Mouse (Mus musculus) intestine, embryonic 16.5 days (tissue): ENCODE results near the gene Cd200r2. TPM values are rescaled to one million over a fixed set of nuclear protein-coding genes. Genes with fewer than 3 reads are reported as not detected.
A peak's percentile ranks its signal among the peaks of the same experiment; 100 is the strongest.

Experiments
- ATAC-seq: fragments of 200-750 bp; cut with Nextera tagmentation; 2 replicates; pipeline ENCODE4 v1.8.0; 2017; ENCODE audit warnings: moderate TSS enrichment, moderate library complexity
- H3K27ac ChIP-seq: fragments of 300-500 bp; sonication (generic); 2 replicates; pipeline ENCODE4 v1.5.1; 2014; ENCODE audit warnings: mild to moderate bottlenecking, low read length
- H3K27me3 ChIP-seq: fragments of 300-500 bp; sonication (generic); replicated peaks from 2 replicates; pipeline ENCODE4 v1.6.1; 2014; ENCODE audit warnings: low read length, control low read depth, mixed read lengths; ENCODE audit not compliant: control insufficient read depth, insufficient read depth
- H3K36me3 ChIP-seq: fragments of 300-500 bp; sonication (generic); 2 replicates; pipeline ENCODE4 v1.6.1; 2014; ENCODE audit warnings: low read length, control low read depth; ENCODE audit not compliant: control insufficient read depth, insufficient read depth
- H3K4me1 ChIP-seq: fragments of 300-500 bp; sonication (generic); 2 replicates; pipeline ENCODE4 v1.6.1; 2014; ENCODE audit warnings: low read length, control low read depth, mixed read lengths; ENCODE audit not compliant: control insufficient read depth, insufficient read depth
- H3K4me2 ChIP-seq: fragments of 300-500 bp; sonication (generic); 2 replicates; pipeline ENCODE4 v1.6.1; 2014; ENCODE audit warnings: low read depth, low read length, control low read depth
- H3K4me3 ChIP-seq: fragments of 300-500 bp; sonication (generic); 2 replicates; pipeline ENCODE4 v1.5.1; 2014; ENCODE audit warnings: mild to moderate bottlenecking, low read length
- H3K9ac ChIP-seq: fragments of 300-500 bp; sonication (generic); 2 replicates; pipeline ENCODE4 v1.6.1; 2014; ENCODE audit warnings: low read depth, low read length
- H3K9me3 ChIP-seq: fragments of 300-500 bp; sonication (generic); 2 replicates; pipeline ENCODE4 v1.6.1; 2016; ENCODE audit warnings: low read length, control low read depth; ENCODE audit not compliant: control insufficient read depth
- WGBS: fragments of 180-500 bp; shearing (Covaris S2); extraction: QIAGEN DNeasy Blood & Tissue Kit; methylation state at CpG from one replicate; pipeline ENCODE4 v1.1.7; 2014; 5-methylcytosine and 5-hydroxymethylcytosine counted together
- polyA plus RNA-seq: library from polyadenylated mRNA; unstranded; fragments of >200 nt; fragmentation: Nextera tagmentation; extraction: Ambion mirVana; gene quantifications from 2 replicates; pipeline ENCODE4 v1.2.1, GENCODE M21; 2015

The Cd200r2 gene
- polyA plus RNA-seq, 1 experiment from 2014 or later = 0.57 TPM

DNA sequence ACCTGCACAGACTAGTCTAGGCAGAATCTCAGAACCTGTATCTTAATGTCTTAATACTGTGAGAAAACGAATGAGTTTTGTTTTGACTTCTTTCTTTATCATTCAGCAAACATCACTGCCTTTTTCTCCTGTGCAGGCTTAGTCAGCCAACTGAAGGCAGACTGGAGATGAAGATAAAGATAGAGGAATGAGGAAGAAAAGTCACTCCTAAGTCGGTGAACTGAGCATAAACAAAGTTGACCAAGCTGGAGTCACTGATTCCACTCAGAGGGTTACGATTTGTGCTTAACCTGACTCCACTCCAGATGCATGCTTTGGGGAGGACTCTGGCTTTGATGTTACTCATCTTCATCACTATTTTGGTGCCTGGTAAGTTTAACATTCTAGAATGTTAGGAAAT, 76.6 kb downstream of the Cd200r2 start, which contains the start of gene Cd200r3:
Cd200r3 (plus strand) TSS at position 211 of the 400 bp plus-strand sequence.
- Histone ChIP-seq H3K4me1 (no peaks in the 10 kb centered on the region), H3K27ac (no peak within 1 kb of the TSS), H3K36me3 (no peaks in the 10 kb centered on the region), H3K4me2 (no peak within 1 kb of the TSS), H3K9ac (no peak within 1 kb of the TSS), H3K27me3 (no peaks in the 10 kb centered on the region), H3K4me3 (no peak within 1 kb of the TSS), H3K9me3 (no peaks in the 10 kb centered on the region)
- ATAC-seq = no peak
- 66% methylated on average over 3 of the region's 3 CpGs for WGBS

- Histone ChIP-seq H3K4me1 (no peaks in the 10 kb centered on the region), H3K36me3 (no peaks in the 10 kb centered on the region), H3K4me2 (no peak overlapping the region), H3K9me3 (no peaks in the 10 kb centered on the region), H3K4me3 (no peak overlapping the region), H3K9ac (no peak overlapping the region), H3K27me3 (no peaks in the 10 kb centered on the region), H3K27ac (no peak overlapping the region)
- 59% methylated on average over 4 of the region's 4 CpGs for WGBS
- peak; percentile 38; the same call in 1 of the 2 replicates for ATAC-seq
Observed at GRCm38 (mm10) chr16:44951360-44952114, 84.6 kb downstream of the Cd200r2 start.

GRCm38 (mm10) chr16:44962296-44962695, 95.4 kb downstream of the Cd200r2 start:
- 87% methylated on average over 2 of the region's 2 CpGs for WGBS
- ATAC-seq = no peak

GRCm38 (mm10) chr16:44962777-44963176, 95.9 kb downstream of the Cd200r2 start:
- H3K9ac ChIP-seq = no peak overlapping the region
- 67% methylated on average over 2 of the region's 2 CpGs for WGBS
- no peak overlapping the region for H3K27ac ChIP-seq
- H3K36me3 ChIP-seq = no peaks in the 10 kb centered on the region
- no peaks in the 10 kb centered on the region for H3K9me3 ChIP-seq
- H3K27me3 ChIP-seq = no peaks in the 10 kb centered on the region
- no peaks in the 10 kb centered on the region for H3K4me1 ChIP-seq
- no peak overlapping the region for H3K4me3 ChIP-seq
- H3K4me2 ChIP-seq = no peak overlapping the region
- ATAC-seq = no peak

More at GRCm38 (mm10) chr16:44962296-44962695, 95.4 kb downstream of the Cd200r2 start:
- Histone ChIP-seq H3K4me2 (no peak overlapping the region), H3K4me3 (no peak overlapping the region), H3K27me3 (no peaks in the 10 kb centered on the region), H3K9ac (no peak overlapping the region), H3K9me3 (no peaks in the 10 kb centered on the region), H3K27ac (no peak overlapping the region), H3K36me3 (no peaks in the 10 kb centered on the region), H3K4me1 (no peaks in the 10 kb centered on the region)

DNA sequence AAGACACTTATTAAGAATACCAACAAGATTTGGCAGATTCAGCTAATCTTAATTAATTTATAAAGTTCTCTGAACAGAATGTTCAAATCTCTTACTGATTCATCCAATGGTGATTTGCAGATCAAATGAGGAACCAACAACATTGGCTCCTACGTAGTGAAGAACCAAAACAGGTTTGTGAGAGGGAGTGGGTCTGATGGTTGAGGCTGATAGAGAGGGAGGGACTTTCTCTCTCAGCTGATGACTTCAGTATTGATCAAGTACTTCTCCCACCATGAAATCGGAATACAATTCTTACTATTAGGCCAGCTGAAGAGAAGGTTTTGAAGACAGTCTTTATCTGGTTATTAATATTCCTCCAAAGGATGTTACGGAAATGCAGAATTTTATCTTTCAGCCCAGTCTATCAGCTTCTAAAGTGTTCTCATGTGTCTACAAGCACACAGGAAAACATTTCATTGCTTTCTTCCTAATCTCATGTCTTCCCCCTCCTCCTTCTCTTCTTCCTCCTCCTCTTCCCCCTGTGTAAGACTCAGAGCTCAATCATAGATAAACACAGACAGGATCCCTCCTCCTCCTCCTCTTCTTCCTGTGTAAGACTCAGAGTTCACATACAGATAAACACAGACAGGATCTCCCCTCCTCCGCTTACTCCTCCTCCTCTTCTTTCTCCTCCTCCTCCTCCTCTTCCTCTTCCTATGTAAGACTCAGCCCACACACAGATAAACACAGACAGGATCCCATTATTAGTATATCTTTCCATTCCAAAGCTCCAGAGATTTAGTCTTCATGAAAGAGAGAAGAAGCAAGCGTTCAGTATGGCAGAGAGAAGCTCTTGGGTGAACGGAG, 97.9 kb downstream of the Cd200r2 start:
- WGBS = 81% methylated on average over 6 of the region's 6 CpGs
- no peaks in the 10 kb centered on the region for H3K4me1 ChIP-seq
- no peaks in the 10 kb centered on the region for H3K9me3 ChIP-seq
- no peak overlapping the region for H3K4me3 ChIP-seq
- ATAC-seq = no peak
- H3K36me3 ChIP-seq = no peaks in the 10 kb centered on the region
- H3K27ac ChIP-seq = no peak overlapping the region
- H3K4me2 ChIP-seq = no peak overlapping the region
- H3K27me3 ChIP-seq = no peaks in the 10 kb centered on the region
- no peak overlapping the region for H3K9ac ChIP-seq

GRCm38 (mm10) chr16:44965428-44965827, 98.5 kb downstream of the Cd200r2 start:
- H3K4me2 ChIP-seq = no peak overlapping the region
- no peak overlapping the region for H3K27ac ChIP-seq
- H3K4me3 ChIP-seq = no peak overlapping the region
- H3K36me3 ChIP-seq = no peaks in the 10 kb centered on the region
- no peak for ATAC-seq
- H3K4me1 ChIP-seq = no peaks in the 10 kb centered on the region
- no peaks in the 10 kb centered on the region for H3K27me3 ChIP-seq
- no peak overlapping the region for H3K9ac ChIP-seq
- 82% methylated on average over 8 of the region's 8 CpGs for WGBS
- H3K9me3 ChIP-seq = no peaks in the 10 kb centered on the region

Other genes starting within 250 kb of the Cd200r2 start
- gene Nepro, start 142.8 kb upstream of the Cd200r2 start, polyA plus RNA-seq = 5.7 and 6.7 TPM in 2 replicates
- 29.1 and 34.0 TPM in 2 replicates for gene Gtpbp8, start 120.7 kb upstream of the Cd200r2 start, polyA plus RNA-seq
- 1.1 and 1.2 TPM in 2 replicates for gene Cd200r1, start 101.4 kb upstream of the Cd200r2 start, polyA plus RNA-seq
- gene Cd200r4, start 55.4 kb upstream of the Cd200r2 start, polyA plus RNA-seq = 0.12 and 0.28 TPM in 2 replicates
- 0.49 and 0.56 TPM in 2 replicates for gene Cd200r3, start 76.6 kb downstream of the Cd200r2 start, polyA plus RNA-seq
- gene Ccdc80, start 226.3 kb downstream of the Cd200r2 start, polyA plus RNA-seq = 61.3 and 62.1 TPM in 2 replicates